Mouse (Mus musculus): ENCODE results near the gene Gid4. TPM values are rescaled to one million over a fixed set of nuclear protein-coding genes. Genes with fewer than 3 reads are reported as not detected.
A peak's percentile ranks its signal among the peaks of the same experiment; 100 is the strongest.

Gene Gid4
- polyA plus RNA-seq, 1 experiment from 2014 or later: 21.2 TPM

GRCm38 (mm10) chr11:60474534-60474933, 57.6 kb downstream of the Gid4 start:
- no peak for ATAC-seq (replicated peaks; ENCODE audit: extremely low read depth, insufficient read depth, low FRiP score)
- H3K4me1 ChIP-seq (ENCODE audit: control insufficient read depth, insufficient read depth, low read length): 0 out of 2 replicates have a peak, but pooled peaks cover 3% of the 10 kb centered on the region
- no peak overlapping the region for H3K27ac ChIP-seq (ENCODE audit: low read length)
- H3K36me3 ChIP-seq (ENCODE audit: control insufficient read depth, insufficient read depth): no peaks in the 10 kb centered on the region
- no peak overlapping the region for H3K4me3 ChIP-seq (ENCODE audit: low read length)
- H3K27me3 ChIP-seq (ENCODE audit: control insufficient read depth, insufficient read depth, low read length): no peaks in the 10 kb centered on the region
- H3K9ac ChIP-seq (ENCODE audit: low read length): no peak overlapping the region
- no peak overlapping the region for H3K4me2 ChIP-seq (ENCODE audit: low read depth, low read length)
- WGBS: 73% methylated on average over 5 of the region's 5 CpGs
- no peaks in the 10 kb centered on the region for H3K9me3 ChIP-seq (replicated peaks; ENCODE audit: control insufficient read depth, low read length)

GRCm38 (mm10) chr11:60475668-60476362, 58.9 kb downstream of the Gid4 start:
- no peaks in the 10 kb centered on the region for H3K9me3 ChIP-seq (replicated peaks; ENCODE audit: control insufficient read depth, low read length)
- no peaks in the 10 kb centered on the region for H3K36me3 ChIP-seq (ENCODE audit: control insufficient read depth, insufficient read depth)
- H3K27ac ChIP-seq (ENCODE audit: low read length): no peak overlapping the region
- 0 out of 2 replicates have a peak, but pooled peaks cover 3% of the 10 kb centered on the region for H3K4me1 ChIP-seq (ENCODE audit: control insufficient read depth, insufficient read depth, low read length)
- H3K4me2 ChIP-seq (ENCODE audit: low read depth, low read length): no peak overlapping the region
- H3K4me3 ChIP-seq (ENCODE audit: low read length): no peak overlapping the region
- H3K27me3 ChIP-seq (ENCODE audit: control insufficient read depth, insufficient read depth, low read length): no peaks in the 10 kb centered on the region
- 91% methylated on average over 5 of the region's 5 CpGs for WGBS
- no peak for ATAC-seq (replicated peaks; ENCODE audit: extremely low read depth, insufficient read depth, low FRiP score)
- no peak overlapping the region for H3K9ac ChIP-seq (ENCODE audit: low read length)

GRCm38 (mm10) chr11:60478121-60478520, 61.2 kb downstream of the Gid4 start:
- peak overlapping the region; percentile 18; the same call in 1 of the 2 replicates for H3K4me3 ChIP-seq (ENCODE audit: low read length)

GRCm38 (mm10) chr11:60486267-60486666, 69.3 kb downstream of the Gid4 start:
- Histone ChIP-seq H3K9ac (ENCODE audit: low read length) (no peak overlapping the region), H3K27me3 (ENCODE audit: control insufficient read depth, insufficient read depth, low read length) (no peaks in the 10 kb centered on the region), H3K36me3 (ENCODE audit: control insufficient read depth, insufficient read depth) (no peaks in the 10 kb centered on the region), H3K4me2 (ENCODE audit: low read depth, low read length) (no peak overlapping the region), H3K27ac (ENCODE audit: low read length) (no peak overlapping the region), H3K4me1 (ENCODE audit: control insufficient read depth, insufficient read depth, low read length) (no peaks in the 10 kb centered on the region), H3K4me3 (ENCODE audit: low read length) (no peak overlapping the region), H3K9me3 (replicated peaks; ENCODE audit: control insufficient read depth, low read length) (no peaks in the 10 kb centered on the region)
- 55% methylated on average over 3 of the region's 3 CpGs for WGBS
- ATAC-seq (replicated peaks; ENCODE audit: extremely low read depth, insufficient read depth, low FRiP score): no peak

More at GRCm38 (mm10) chr11:60478121-60478520, 61.2 kb downstream of the Gid4 start:
- Histone ChIP-seq H3K27ac (ENCODE audit: low read length) (no peak overlapping the region), H3K27me3 (ENCODE audit: control insufficient read depth, insufficient read depth, low read length) (no peaks in the 10 kb centered on the region), H3K9me3 (replicated peaks; ENCODE audit: control insufficient read depth, low read length) (no peaks in the 10 kb centered on the region), H3K36me3 (ENCODE audit: control insufficient read depth, insufficient read depth) (no peaks in the 10 kb centered on the region), H3K9ac (ENCODE audit: low read length) (peak overlapping the region; percentile 47; the same call in 1 of the 2 replicates), H3K4me1 (ENCODE audit: control insufficient read depth, insufficient read depth, low read length) (0 out of 2 replicates have a peak, but pooled peaks cover 3% of the 10 kb centered on the region), H3K4me2 (ENCODE audit: low read depth, low read length) (peak overlapping the region; percentile 52)
- no peak; the same call in 1 of the 2 replicates for ATAC-seq (replicated peaks; ENCODE audit: extremely low read depth, insufficient read depth, low FRiP score)
- WGBS: 26% methylated on average over 17 of the region's 17 CpGs

- Histone ChIP-seq H3K4me2 (ENCODE audit: low read depth, low read length) (no peak overlapping the region), H3K27me3 (ENCODE audit: control insufficient read depth, insufficient read depth, low read length) (peaks cover 3% of the 10 kb centered on the region; the same call in 1 of the 2 replicates), H3K9ac (ENCODE audit: low read length) (no peak overlapping the region), H3K9me3 (replicated peaks; ENCODE audit: control insufficient read depth, low read length) (no peaks in the 10 kb centered on the region), H3K27ac (ENCODE audit: low read length) (no peak overlapping the region), H3K4me3 (ENCODE audit: low read length) (no peak overlapping the region), H3K36me3 (ENCODE audit: control insufficient read depth, insufficient read depth) (no peaks in the 10 kb centered on the region), H3K4me1 (ENCODE audit: control insufficient read depth, insufficient read depth, low read length) (no peaks in the 10 kb centered on the region)
- 82% methylated on average over 5 of the region's 5 CpGs for WGBS
- ATAC-seq (replicated peaks; ENCODE audit: extremely low read depth, insufficient read depth, low FRiP score): no peak
These were observed 75.8 kb downstream of the Gid4 start for GRCm38 (mm10) chr11:60492726-60493125.

GRCm38 (mm10) chr11:60495692-60496091, 78.7 kb downstream of the Gid4 start:
- H3K4me1 ChIP-seq (ENCODE audit: control insufficient read depth, insufficient read depth, low read length): no peaks in the 10 kb centered on the region
- H3K4me3 ChIP-seq (ENCODE audit: low read length): no peak overlapping the region
- no peak overlapping the region for H3K4me2 ChIP-seq (ENCODE audit: low read depth, low read length)
- no peak overlapping the region for H3K9ac ChIP-seq (ENCODE audit: low read length)
- H3K36me3 ChIP-seq (ENCODE audit: control insufficient read depth, insufficient read depth): no peaks in the 10 kb centered on the region
- 52% methylated on average over 2 of the region's 2 CpGs for WGBS
- no peak for ATAC-seq (replicated peaks; ENCODE audit: extremely low read depth, insufficient read depth, low FRiP score)
- H3K27me3 ChIP-seq (ENCODE audit: control insufficient read depth, insufficient read depth, low read length): peaks cover 3% of the 10 kb centered on the region; the same call in 1 of the 2 replicates
- no peak overlapping the region for H3K27ac ChIP-seq (ENCODE audit: low read length)
- no peaks in the 10 kb centered on the region for H3K9me3 ChIP-seq (replicated peaks; ENCODE audit: control insufficient read depth, low read length)

Other genes with a start within 250 kb of the Gid4 start
- 36.1 and 47.0 TPM in 2 replicates for gene Srebf1, start 194.6 kb upstream of the Gid4 start, polyA plus RNA-seq (2015; fragmentation: Nextera tagmentation; extraction: Ambion mirVana)
- 40.0 and 41.0 TPM in 2 replicates for gene Tom1l2, start 64.2 kb upstream of the Gid4 start, polyA plus RNA-seq (2015; fragmentation: Nextera tagmentation; extraction: Ambion mirVana)
- gene Drc3, start 63.8 kb upstream of the Gid4 start, polyA plus RNA-seq (2015; fragmentation: Nextera tagmentation; extraction: Ambion mirVana): 2.5 and 3.6 TPM in 2 replicates
- 58.2 and 59.4 TPM in 2 replicates for gene Atpaf2, start 1.3 kb downstream of the Gid4 start, polyA plus RNA-seq (2015; fragmentation: Nextera tagmentation; extraction: Ambion mirVana)
- 65.7 and 65.8 TPM in 2 replicates for gene Drg2, start 37.4 kb downstream of the Gid4 start, polyA plus RNA-seq (2015; fragmentation: Nextera tagmentation; extraction: Ambion mirVana)
- 0.04 and 0.13 TPM in 2 replicates for gene Myo15, start 52.2 kb downstream of the Gid4 start, polyA plus RNA-seq (2015; fragmentation: Nextera tagmentation; extraction: Ambion mirVana)
- 33.9 and 37.2 TPM in 2 replicates for gene Alkbh5, start 119.2 kb downstream of the Gid4 start, polyA plus RNA-seq (2015; fragmentation: Nextera tagmentation; extraction: Ambion mirVana)

Measured in heart, embryonic 16.5 days (tissue).